Mouse (Mus musculus) MEL (cell line): Measurements from ENCODE around the gene Prss21.

ENCODE experiments used
- CTCF ChIP-seq, 3 experiments: IDR thresholded peaks in 2 of 3; conservative IDR thresholded peaks in 1 of 3; 2 replicates each; pipeline ENCODE4 v1.5.1; 2011 to 2012; ENCODE audit warnings: low read length in 3 of 3, low read depth in 2 of 3, mild to moderate bottlenecking in 2 of 3, improper control_type of control experiment in 1 of 3, inconsistent platforms in 1 of 3, mixed read lengths in 1 of 3, moderate library complexity in 1 of 3; ENCODE audit not compliant: control insufficient read depth in 1 of 3, insufficient read depth in 1 of 3, poor library complexity in 1 of 3, severe bottlenecking in 1 of 3
- HCFC1 ChIP-seq: IDR thresholded peaks from 2 replicates; pipeline ENCODE4 v1.6.1; 2012; ENCODE audit warnings: low read depth, mild to moderate bottlenecking, inconsistent platforms, low read length, improper control_type of control experiment, moderate library complexity

- TF ChIP-seq HCFC1 = no peak; the same call in 1 of the 2 replicates
- TF ChIP-seq CTCF (IDR thresholded peaks at IDR 0.05 in 2 of 3, conservative IDR thresholded peaks at IDR 0.05 in 1 of 3; ENCODE audit: control insufficient read depth in 1 of 3, insufficient read depth in 1 of 3, low read depth in 2 of 3, low read length in 3 of 3, poor library complexity in 1 of 3, severe bottlenecking in 1 of 3) = peak; percentile 61 to 67 (median 65)
These were observed 24.6 kb upstream of the Prss21 start for GRCm38 (mm10) chr17:23843141-23843811.
